Mouse (Mus musculus) stomach, embryonic 15.5 days (tissue): ENCODE results near the gene Itga3. TPM values are rescaled to one million over a fixed set of nuclear protein-coding genes. Genes with fewer than 3 reads are reported as not detected.

Source experiments
- ATAC-seq: fragments of 200-750 bp; cut with Nextera tagmentation; 2 replicates; pipeline ENCODE4 v1.8.0; 2017; ENCODE audit warnings: low read depth, moderate number of reproducible peaks, moderate TSS enrichment; ENCODE audit not compliant: insufficient read depth, low FRiP score
- H3K27ac ChIP-seq: fragments of 300-500 bp; sonication (generic); 2 replicates; pipeline ENCODE4 v1.5.1; 2015; ENCODE audit warnings: mild to moderate bottlenecking, inconsistent platforms
- H3K27me3 ChIP-seq: fragments of 300-500 bp; sonication (generic); replicated peaks from 2 replicates; pipeline ENCODE4 v1.6.1; 2015; ENCODE audit warnings: inconsistent platforms
- H3K36me3 ChIP-seq: fragments of 300-500 bp; sonication (generic); 2 replicates; pipeline ENCODE4 v1.6.1; 2015; ENCODE audit warnings: inconsistent platforms
- H3K4me1 ChIP-seq: fragments of 300-500 bp; sonication (generic); 2 replicates; pipeline ENCODE4 v1.6.1; 2015; ENCODE audit warnings: inconsistent platforms
- H3K4me2 ChIP-seq: fragments of 300-500 bp; sonication (generic); 2 replicates; pipeline ENCODE4 v1.6.1; 2015; ENCODE audit warnings: mild to moderate bottlenecking, inconsistent platforms
- H3K4me3 ChIP-seq: fragments of 300-500 bp; sonication (generic); replicated peaks from 2 replicates; pipeline ENCODE4 v1.5.1; 2015; ENCODE audit warnings: inconsistent platforms
- H3K9ac ChIP-seq: fragments of 300-500 bp; sonication (generic); 2 replicates; pipeline ENCODE4 v1.6.1; 2015; ENCODE audit warnings: inconsistent platforms
- H3K9me3 ChIP-seq: fragments of 300-500 bp; sonication (generic); 2 replicates; pipeline ENCODE4 v1.6.1; 2016; ENCODE audit warnings: inconsistent platforms
- WGBS: fragments of 180-500 bp; shearing (Covaris S2); methylation state at CpG from one replicate; pipeline ENCODE4 v1.1.7; 2015; 5-methylcytosine and 5-hydroxymethylcytosine counted together
- polyA plus RNA-seq: library from polyadenylated mRNA; unstranded; fragments of >200 nt; fragmentation: Nextera tagmentation; extraction: Ambion mirVana; gene quantifications from 2 replicates; pipeline ENCODE4 v1.2.1, GENCODE M21; 2015

Gene Itga3
- polyA plus RNA-seq, 1 experiment from 2014 or later = 24.1 TPM

DNA sequence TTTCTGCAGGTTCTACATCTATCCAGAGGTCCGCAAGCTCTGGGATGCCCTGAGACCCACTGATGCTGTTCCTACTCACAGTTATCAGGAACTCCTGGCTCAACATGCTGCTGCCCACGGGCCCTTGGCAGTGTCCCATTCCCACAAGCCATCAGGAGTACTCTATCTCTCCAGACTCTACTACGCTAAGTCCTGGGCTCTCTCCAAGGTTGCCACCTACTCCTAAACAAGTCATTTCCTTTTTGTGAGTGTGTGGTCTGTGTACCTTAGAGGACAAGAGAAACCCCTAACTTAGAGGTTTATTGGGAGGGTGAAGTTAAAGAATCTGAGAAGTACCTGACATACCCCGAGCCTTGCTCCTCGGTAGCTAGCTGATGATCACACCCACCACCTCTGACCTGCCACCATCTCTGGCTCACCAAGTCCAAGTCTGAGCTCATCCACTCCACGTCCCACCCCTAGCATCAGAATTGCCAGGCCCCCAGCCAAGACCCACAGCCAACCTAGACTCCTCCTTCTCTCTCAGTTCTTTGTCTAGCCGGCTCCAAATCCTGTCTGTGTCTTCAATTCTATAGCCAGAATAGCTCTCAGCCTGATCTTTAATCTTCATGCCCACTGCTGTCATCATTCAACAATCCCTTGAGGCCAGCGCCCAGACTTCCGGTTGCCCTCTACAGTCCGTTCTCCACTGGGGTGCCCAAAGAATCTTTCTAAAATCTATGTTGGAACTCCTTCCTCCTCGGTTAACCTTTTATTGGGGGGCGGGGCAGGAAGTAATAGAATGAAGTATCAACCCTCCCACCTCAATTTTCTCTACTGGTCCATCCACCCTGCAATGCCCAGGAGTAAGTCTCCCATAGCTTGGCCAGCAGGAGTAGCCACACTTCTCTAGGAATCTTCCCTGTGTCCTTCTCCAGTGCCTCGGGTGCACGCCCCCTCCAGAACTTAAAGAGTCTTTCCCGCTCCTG lies 67.7 kb downstream of the Itga3 start:
- Histone ChIP-seq H3K36me3 (peaks cover 15% of the 10 kb centered on the region), H3K27ac (peak overlapping the region; percentile 92), H3K4me1 (peaks cover 40% of the 10 kb centered on the region; the same call in 1 of the 2 replicates), H3K4me3 (peak overlapping the region; percentile 71), H3K4me2 (peak overlapping the region; percentile 83), H3K9ac (peak overlapping the region; percentile 48), H3K27me3 (no peaks in the 10 kb centered on the region), H3K9me3 (no peaks in the 10 kb centered on the region)
- ATAC-seq = peak; percentile 1; the same call in 1 of the 2 replicates
- WGBS = 28% methylated on average over 15 of the region's 15 CpGs

DNA sequence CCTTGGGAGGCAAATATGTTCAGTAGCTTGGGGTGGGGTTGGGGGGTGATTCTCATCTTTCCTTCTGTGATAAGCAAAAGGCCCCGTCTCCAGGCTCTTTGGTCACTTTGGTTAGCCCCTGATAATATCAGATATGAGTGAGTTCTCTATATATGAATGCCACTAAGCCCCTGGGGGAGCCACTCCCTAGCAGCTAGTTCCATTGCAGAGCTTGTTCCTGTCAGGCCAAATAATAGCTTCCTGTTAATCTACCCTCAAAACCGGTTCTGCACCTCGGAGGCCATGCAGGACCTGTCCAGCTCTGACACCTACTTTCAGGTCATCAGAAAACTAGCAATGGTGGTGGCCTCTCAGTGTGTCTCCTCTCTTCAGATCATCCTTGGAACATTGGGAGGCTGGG lies 69.2 kb downstream of the Itga3 start:
- Histone ChIP-seq H3K27me3 (no peaks in the 10 kb centered on the region), H3K4me1 (peaks cover 38% of the 10 kb centered on the region; the same call in 1 of the 2 replicates), H3K9ac (no peak overlapping the region), H3K36me3 (peaks cover 27% of the 10 kb centered on the region), H3K27ac (peak overlapping the region; percentile 84), H3K4me3 (no peak overlapping the region; the same call in 1 of the 2 replicates), H3K9me3 (no peaks in the 10 kb centered on the region), H3K4me2 (no peak overlapping the region; the same call in 1 of the 2 replicates)
- WGBS = 50% methylated on average over 3 of the region's 3 CpGs
- ATAC-seq = no peak

DNA sequence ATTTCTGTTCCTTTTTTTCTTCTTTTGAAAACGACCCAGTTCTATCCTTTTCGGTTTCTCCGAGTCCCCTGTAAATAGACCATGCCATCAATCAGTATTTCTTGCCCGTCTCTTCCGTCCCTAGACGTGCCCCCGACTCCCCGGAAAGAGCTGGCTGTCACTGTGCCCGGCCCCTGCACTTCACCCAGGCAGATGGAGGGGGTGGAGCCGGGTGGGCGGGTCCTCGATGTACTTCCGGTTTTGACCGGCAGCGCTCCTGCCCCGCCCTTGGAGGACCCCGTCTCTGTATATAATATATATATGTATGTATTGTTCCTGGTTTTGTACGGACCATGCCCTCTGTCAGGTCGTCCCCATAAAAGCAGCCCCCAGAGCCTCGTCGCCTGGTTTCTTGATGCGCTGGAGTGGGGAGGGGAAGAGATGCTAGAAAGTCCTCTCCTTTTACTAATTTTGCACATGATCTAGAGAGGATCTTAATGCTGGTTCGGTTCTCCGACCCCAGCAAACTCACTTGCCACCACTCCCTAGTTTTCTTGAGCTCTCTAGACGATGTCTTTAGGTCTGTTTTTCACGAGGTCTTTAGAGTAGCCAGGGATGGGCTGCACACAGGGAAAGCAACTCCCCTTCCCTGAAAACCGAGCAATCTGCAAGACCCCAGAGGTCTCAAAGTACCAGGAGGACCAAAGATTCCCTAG lies 69.9 kb downstream of the Itga3 start:
- under 1% methylated on average over 27 of the region's 27 CpGs for WGBS
- Histone ChIP-seq H3K36me3 (peaks cover 33% of the 10 kb centered on the region), H3K27ac (peak overlapping the region; percentile 84), H3K4me2 (peak overlapping the region; percentile 75), H3K4me3 (peak overlapping the region; percentile 44), H3K4me1 (peaks cover 31% of the 10 kb centered on the region; the same call in 1 of the 2 replicates), H3K27me3 (no peaks in the 10 kb centered on the region), H3K9ac (peak overlapping the region; percentile 36; the same call in 1 of the 2 replicates), H3K9me3 (no peaks in the 10 kb centered on the region)
- ATAC-seq = peak; percentile 47

DNA sequence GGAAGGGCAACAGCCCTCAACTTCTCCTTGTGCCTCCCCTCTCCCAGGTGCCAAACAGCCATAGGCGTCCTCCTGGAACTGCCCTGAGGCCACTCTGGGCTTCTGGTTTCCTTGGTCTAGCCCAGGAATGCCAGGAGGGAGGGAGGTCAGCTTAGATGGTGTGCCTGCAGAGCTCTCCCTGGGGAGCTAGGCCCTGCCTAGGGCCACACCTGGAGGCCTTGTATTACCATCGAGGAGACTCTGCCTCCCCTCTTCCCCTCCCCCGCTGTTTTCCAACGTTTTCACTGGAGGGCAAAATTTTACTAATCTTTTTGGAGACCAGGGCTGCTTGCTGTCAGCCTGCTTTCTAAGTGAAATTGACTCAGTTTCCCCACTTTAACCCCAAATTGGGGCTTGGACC lies 70.6 kb downstream of the Itga3 start:
- no peak for ATAC-seq
- Histone ChIP-seq H3K27ac (peak overlapping the region; percentile 84), H3K4me3 (peak overlapping the region; percentile 44; the same call in 1 of the 2 replicates), H3K9me3 (no peaks in the 10 kb centered on the region), H3K27me3 (no peaks in the 10 kb centered on the region), H3K9ac (peak overlapping the region; percentile 36; the same call in 1 of the 2 replicates), H3K4me2 (peak overlapping the region; percentile 75), H3K36me3 (peaks cover 37% of the 10 kb centered on the region), H3K4me1 (peaks cover 27% of the 10 kb centered on the region)
- 33% methylated on average over 4 of the region's 4 CpGs for WGBS

DNA sequence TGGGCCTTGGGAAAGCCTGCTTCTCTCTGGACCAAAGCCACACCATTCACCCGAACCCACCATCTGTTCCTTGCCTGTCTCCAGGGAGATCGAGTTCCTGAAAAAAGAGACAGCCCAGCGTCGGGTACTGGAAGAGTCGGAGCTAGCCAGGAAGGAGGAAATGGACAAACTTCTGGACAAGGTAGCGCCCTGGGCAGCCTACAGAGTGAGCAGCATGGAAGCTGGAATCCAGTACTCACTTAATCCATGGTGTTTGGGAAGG lies 71.7 kb downstream of the Itga3 start:
- Histone ChIP-seq H3K27me3 (no peaks in the 10 kb centered on the region), H3K9me3 (no peaks in the 10 kb centered on the region), H3K4me3 (no peak overlapping the region), H3K4me1 (peaks cover 38% of the 10 kb centered on the region), H3K27ac (no peak overlapping the region), H3K9ac (no peak overlapping the region), H3K4me2 (no peak overlapping the region), H3K36me3 (peaks cover 41% of the 10 kb centered on the region)
- WGBS = 61% methylated on average over 6 of the region's 6 CpGs
- ATAC-seq = no peak

DNA sequence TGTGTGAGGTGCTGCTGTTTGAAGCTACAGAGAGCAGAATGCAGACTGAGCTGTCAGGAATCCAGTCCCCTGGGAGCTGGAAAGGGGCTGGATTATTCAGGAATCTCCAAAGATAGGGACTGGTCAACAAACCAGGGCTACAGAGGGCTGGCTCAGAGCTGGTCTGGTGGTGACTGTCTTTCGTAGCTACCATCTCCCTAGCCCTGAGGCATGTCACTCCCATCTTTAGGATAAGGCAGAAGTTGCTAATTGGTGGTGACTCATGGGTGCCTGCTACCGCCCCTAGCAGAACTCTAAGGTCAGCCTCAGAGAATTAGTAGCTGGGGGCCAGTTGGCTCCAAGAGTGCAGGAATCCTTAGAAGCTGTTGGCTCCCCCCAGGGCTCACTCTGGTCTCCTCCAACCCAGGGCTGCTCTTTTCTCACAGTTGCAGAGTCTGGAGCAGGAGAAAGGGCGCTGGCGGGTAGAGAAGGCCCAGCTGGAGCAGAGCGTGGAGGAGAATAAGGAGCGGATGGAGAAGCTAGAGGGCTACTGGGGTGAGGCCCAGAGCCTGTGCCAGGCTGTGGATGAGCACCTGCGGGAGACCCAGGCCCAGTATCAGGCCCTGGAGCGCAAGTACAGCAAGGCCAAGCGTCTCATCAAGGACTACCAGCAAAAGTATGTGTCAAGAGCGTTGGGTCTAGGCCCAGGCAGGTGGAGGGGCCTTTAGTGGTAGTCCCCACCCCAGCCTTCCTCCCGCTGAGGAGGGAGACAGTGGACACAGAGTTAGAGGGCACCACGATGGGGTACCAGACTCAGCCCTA lies 72.3 kb downstream of the Itga3 start:
- no peak for ATAC-seq
- Histone ChIP-seq H3K4me2 (no peak overlapping the region), H3K4me3 (no peak overlapping the region), H3K9ac (no peak overlapping the region), H3K4me1 (peaks cover 44% of the 10 kb centered on the region), H3K27ac (no peak overlapping the region), H3K27me3 (no peaks in the 10 kb centered on the region), H3K9me3 (no peaks in the 10 kb centered on the region), H3K36me3 (peaks cover 41% of the 10 kb centered on the region)
- 85% methylated on average over 12 of the region's 12 CpGs for WGBS

DNA sequence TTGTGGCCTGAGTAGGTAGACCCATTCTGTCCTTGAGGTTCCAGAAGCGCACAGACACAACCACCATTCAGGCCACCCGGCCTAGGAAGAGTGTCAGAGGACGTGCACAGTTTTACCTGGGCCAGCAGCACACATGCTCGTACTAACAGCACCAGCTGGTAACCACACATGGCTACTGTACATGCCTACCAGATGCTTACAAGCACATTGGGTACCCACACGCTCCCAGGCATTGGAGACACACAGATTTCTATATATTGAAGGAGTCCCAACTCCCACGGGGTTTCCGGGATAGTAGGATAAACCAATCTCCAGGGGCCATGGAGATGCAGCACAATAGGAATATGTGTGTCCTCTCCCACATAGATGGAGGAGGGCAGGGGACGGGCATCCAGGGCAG lies 73.9 kb downstream of the Itga3 start:
- no peak overlapping the region for H3K4me3 ChIP-seq
- no peaks in the 10 kb centered on the region for H3K27me3 ChIP-seq
- WGBS = 92% methylated on average over 8 of the region's 8 CpGs
- H3K36me3 ChIP-seq = peaks cover 54% of the 10 kb centered on the region
- no peak for ATAC-seq
- no peak overlapping the region for H3K4me2 ChIP-seq
- H3K9ac ChIP-seq = no peak overlapping the region
- peaks cover 37% of the 10 kb centered on the region for H3K4me1 ChIP-seq
- no peak overlapping the region for H3K27ac ChIP-seq
- H3K9me3 ChIP-seq = no peaks in the 10 kb centered on the region

DNA sequence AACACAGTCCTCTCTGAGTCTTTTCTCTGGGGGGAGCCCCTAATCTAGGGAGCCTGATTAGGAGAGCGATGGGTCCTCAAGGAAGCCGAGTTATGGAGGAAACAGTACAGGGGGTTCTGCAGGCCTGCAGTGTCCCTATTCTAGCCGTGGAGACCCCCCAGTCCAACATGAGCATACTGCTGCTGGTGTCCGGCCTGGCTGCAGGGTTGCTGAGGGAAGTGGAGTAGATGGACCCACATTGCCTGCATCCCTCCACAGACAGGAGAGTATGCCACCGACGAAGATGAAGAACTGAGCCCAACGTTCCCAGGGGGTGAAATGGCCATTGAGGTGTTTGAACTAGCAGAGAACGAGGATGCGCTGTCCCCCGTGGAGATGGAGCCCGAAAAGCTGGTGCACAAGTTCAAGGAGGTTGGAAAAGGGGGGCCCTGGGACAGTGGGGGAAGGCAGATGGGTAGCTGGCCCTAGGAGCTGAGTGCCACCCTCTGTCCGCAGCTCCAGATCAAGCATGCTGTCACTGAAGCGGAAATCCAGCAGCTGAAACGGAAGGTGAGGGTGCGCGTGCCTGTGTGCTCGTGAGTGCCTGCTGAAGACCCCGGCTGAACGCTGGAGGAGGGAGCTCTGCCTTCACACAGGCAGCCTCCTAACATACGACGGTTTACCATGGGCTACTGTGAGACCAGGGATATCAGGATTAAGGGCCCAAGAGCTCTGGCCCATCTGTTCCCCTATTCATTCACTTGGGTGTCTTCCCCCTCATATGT lies 74.8 kb downstream of the Itga3 start:
- Histone ChIP-seq H3K4me3 (no peak overlapping the region), H3K4me2 (no peak overlapping the region), H3K36me3 (peaks cover 57% of the 10 kb centered on the region), H3K27ac (no peak overlapping the region), H3K27me3 (no peaks in the 10 kb centered on the region), H3K4me1 (peaks cover 32% of the 10 kb centered on the region), H3K9me3 (no peaks in the 10 kb centered on the region), H3K9ac (no peak overlapping the region)
- WGBS = 88% methylated on average over 21 of the region's 21 CpGs
- no peak for ATAC-seq

DNA sequence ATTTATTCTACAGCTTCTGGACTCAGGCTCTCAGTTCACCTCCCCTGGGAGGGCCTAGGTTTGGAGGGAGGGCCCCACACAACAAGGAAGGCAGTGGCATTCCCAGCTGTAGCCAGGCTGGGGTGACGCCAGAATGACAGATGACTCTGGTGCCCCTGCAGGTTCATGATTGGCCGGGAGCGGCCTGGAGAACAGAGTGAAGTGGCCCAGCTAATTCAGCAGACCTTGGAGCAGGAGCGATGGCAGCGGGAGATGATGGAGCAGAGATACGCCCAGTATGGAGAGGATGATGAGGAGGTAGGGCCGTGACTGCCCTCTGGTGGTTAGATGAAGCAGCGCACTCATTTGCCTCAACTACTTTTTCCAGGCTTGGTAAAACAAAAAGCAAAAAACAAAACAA lies 75.5 kb downstream of the Itga3 start:
- Histone ChIP-seq H3K4me1 (peaks cover 33% of the 10 kb centered on the region), H3K9ac (no peak overlapping the region), H3K27me3 (no peaks in the 10 kb centered on the region), H3K9me3 (no peaks in the 10 kb centered on the region), H3K36me3 (peaks cover 64% of the 10 kb centered on the region), H3K4me3 (no peak overlapping the region), H3K27ac (peak overlapping the region; percentile 67), H3K4me2 (no peak overlapping the region)
- 5% methylated on average over 8 of the region's 8 CpGs for WGBS
- ATAC-seq = no peak; the same call in 1 of the 2 replicates

DNA sequence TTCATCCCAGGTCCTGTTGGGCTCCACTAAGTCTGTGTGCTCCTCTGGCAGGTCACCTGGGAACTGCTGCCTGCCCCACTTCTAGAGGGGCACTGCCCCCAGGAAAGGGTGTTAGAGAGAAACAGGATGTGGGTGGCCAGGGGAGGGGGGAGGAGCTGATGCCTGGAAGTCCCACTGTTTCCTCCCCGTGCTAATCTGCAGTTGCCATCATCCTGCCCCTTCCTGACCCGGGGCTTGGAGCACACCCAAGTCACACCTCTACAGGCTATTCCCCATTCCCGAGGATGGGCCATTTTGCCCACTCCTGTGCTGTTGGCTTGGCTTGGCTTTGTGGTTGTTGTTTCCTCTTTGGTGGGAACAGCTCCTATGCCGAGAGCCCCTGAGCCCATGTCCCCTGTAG lies 76.1 kb downstream of the Itga3 start:
- Histone ChIP-seq H3K4me3 (no peak overlapping the region), H3K27ac (peak overlapping the region; percentile 67), H3K9me3 (no peaks in the 10 kb centered on the region), H3K27me3 (no peaks in the 10 kb centered on the region), H3K4me2 (no peak overlapping the region), H3K36me3 (peaks cover 64% of the 10 kb centered on the region), H3K9ac (no peak overlapping the region), H3K4me1 (peaks cover 33% of the 10 kb centered on the region)
- 33% methylated on average over 4 of the region's 4 CpGs for WGBS
- no peak for ATAC-seq

DNA sequence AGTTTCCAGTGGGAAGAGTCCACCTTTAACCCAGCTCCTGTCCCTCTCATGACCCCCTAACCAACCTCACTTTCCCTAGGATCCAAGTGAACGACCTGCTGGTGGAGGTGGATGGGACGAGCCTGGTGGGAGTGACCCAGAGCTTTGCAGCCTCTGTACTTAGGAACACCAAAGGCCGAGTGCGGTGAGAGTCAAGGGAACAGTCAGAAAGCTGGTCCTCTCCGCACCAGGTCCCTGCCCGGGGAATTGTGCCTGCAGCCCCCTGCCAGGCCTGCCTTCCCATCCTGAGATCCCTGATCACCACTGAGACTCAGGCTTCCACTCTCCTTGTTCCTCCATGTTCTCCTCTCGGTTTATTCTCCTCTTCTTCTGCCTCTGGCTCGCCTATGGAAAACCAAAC lies 76.5 kb downstream of the Itga3 start:
- Histone ChIP-seq H3K27ac (0 out of 2 replicates have a peak overlapping the region, but pooled peaks have one; percentile 67), H3K4me3 (no peak overlapping the region), H3K4me1 (peaks cover 35% of the 10 kb centered on the region), H3K27me3 (no peaks in the 10 kb centered on the region), H3K9me3 (no peaks in the 10 kb centered on the region), H3K4me2 (no peak overlapping the region), H3K9ac (no peak overlapping the region), H3K36me3 (peaks cover 60% of the 10 kb centered on the region)
- ATAC-seq = no peak
- WGBS = 66% methylated on average over 8 of the region's 8 CpGs
